Mouse (Mus musculus) intestine, embryonic 14.5 days (tissue): Measurements from ENCODE around the gene Atp6v1g1. TPM values are rescaled to one million over a fixed set of nuclear protein-coding genes. Genes with fewer than 3 reads are reported as not detected.

Source experiments
- ATAC-seq: fragments of 200-750 bp; cut with Nextera tagmentation; replicated peaks from 2 replicates; pipeline ENCODE4 v1.8.0; 2017; ENCODE audit warnings: low read depth, moderate number of reproducible peaks, moderate TSS enrichment, moderate library complexity; ENCODE audit not compliant: low FRiP score, low TSS enrichment
- DNase-seq: peaks from one replicate; pipeline ENCODE4 v3.0.0-alpha.2; 2018; ENCODE audit warnings: low spot score
- H3K27ac ChIP-seq: fragments of 300-500 bp; sonication (generic); 2 replicates; pipeline ENCODE4 v1.5.1; 2014; ENCODE audit warnings: low read depth, mild to moderate bottlenecking, control low read depth
- H3K27me3 ChIP-seq: fragments of 300-500 bp; sonication (generic); replicated peaks from 2 replicates; pipeline ENCODE4 v1.6.1; 2014; ENCODE audit warnings: low read length, control low read depth; ENCODE audit not compliant: control insufficient read depth, insufficient read depth
- H3K36me3 ChIP-seq: fragments of 300-500 bp; sonication (generic); 2 replicates; pipeline ENCODE4 v1.6.1; 2014; ENCODE audit warnings: low read length, control low read depth; ENCODE audit not compliant: control insufficient read depth, insufficient read depth
- H3K4me1 ChIP-seq: fragments of 300-500 bp; sonication (generic); replicated peaks from 2 replicates; pipeline ENCODE4 v1.6.1; 2014; ENCODE audit warnings: low read length, control low read depth, mixed read lengths; ENCODE audit not compliant: control insufficient read depth, insufficient read depth
- H3K4me2 ChIP-seq: fragments of 300-500 bp; sonication (generic); 2 replicates; pipeline ENCODE4 v1.6.1; 2014; ENCODE audit warnings: low read length
- H3K4me3 ChIP-seq: fragments of 300-500 bp; sonication (generic); 2 replicates; pipeline ENCODE4 v1.5.1; 2014; ENCODE audit warnings: low read depth, low read length, control low read depth, mixed read lengths
- H3K9ac ChIP-seq: fragments of 300-500 bp; sonication (generic); 2 replicates; pipeline ENCODE4 v1.6.1; 2014; ENCODE audit warnings: mild to moderate bottlenecking, low read length
- H3K9me3 ChIP-seq: fragments of 300-500 bp; sonication (generic); 2 replicates; pipeline ENCODE4 v1.6.1; 2016; ENCODE audit warnings: low read length, control low read depth; ENCODE audit not compliant: control insufficient read depth
- WGBS: fragments of 180-500 bp; shearing (Covaris S2); extraction: QIAGEN DNeasy Blood & Tissue Kit; methylation state at CpG from one replicate; pipeline ENCODE4 v1.1.7; 2014; 5-methylcytosine and 5-hydroxymethylcytosine counted together
- polyA plus RNA-seq: library from polyadenylated mRNA; unstranded; fragments of >200 nt; fragmentation: Nextera tagmentation; extraction: Ambion mirVana; gene quantifications from 2 replicates; pipeline ENCODE4 v1.2.1, GENCODE M21; 2014

Atp6v1g1 gene
- polyA plus RNA-seq, 1 experiment from 2014 or later, result 264 TPM

DNA sequence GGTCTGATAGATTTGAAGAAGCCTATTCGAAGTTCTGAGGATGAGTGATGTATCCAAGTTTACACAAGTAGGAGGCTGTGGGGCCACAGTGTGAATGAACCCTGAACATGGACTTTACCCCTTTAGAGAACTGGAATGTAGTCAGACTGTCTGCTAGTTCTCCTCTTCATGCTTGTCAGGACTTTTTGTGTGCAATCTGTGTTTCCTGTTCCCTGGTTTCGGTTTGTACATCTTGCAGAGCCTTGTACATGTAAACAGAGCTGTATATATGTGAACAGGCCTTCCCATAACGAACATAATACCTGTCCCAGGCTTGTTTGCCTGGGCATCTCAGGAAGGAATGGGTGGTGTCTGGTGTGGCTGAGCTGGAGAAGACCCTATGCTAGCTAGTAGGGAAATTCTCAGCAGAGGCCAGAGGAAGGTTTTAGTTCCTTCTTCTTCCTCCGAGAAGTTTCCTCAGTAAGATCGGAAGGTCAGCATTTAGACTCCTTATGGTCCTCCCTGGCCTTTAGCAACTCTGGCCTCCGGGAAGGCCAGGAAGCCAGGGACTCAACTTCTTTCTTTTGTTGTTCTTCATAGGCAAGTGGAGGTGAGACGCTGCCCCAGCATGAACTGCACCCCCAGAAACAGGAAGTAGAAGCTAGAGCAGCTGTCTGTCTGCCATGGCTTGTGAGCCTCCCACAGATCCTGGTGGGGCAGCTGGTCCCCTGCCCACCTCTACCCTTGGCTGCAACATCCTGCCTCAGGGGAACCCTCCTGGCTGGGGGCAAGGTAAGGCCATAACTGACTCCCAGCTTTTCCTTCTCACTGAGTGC, 17.5 kb downstream of the Atp6v1g1 start:
- Histone ChIP-seq H3K4me2 (0 out of 2 replicates have a peak overlapping the region, but pooled peaks have one; percentile 15), H3K36me3 (peaks cover 13% of the 10 kb centered on the region; the same call in 1 of the 2 replicates), H3K9me3 (no peaks in the 10 kb centered on the region), H3K27me3 (no peaks in the 10 kb centered on the region), H3K4me1 (peaks cover 40% of the 10 kb centered on the region), H3K4me3 (no peak overlapping the region), H3K27ac (peak overlapping the region; percentile 9), H3K9ac (no peak overlapping the region)
- no peak for DNase-seq
- ATAC-seq, result no peak
- WGBS, result 53% methylated on average over 7 of the region's 7 CpGs

DNA sequence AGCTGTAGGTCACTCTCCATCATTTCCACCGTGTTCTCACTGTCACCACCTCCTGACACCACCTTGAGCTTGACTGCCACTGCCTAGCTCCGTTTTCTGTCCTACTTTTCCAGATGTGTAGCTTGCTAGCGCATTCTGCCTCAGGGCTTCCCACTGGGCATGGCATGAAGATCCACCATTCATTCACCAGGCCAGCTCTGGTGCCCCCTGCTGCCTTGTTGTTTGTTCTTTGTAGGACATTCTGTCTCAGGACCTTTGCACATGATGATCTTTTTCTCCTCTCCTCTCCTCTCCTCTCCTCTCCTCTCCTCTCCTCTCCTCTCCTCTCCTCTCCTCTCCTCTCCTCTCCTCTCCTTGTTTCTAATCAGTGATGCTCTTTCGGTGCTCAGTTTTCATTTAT, 18.2 kb downstream of the Atp6v1g1 start:
- WGBS, result 88% methylated on average over 4 of the region's 4 CpGs
- ATAC-seq (no peak), DNase-seq (no peak)
- H3K9me3 ChIP-seq, result no peaks in the 10 kb centered on the region
- H3K27ac ChIP-seq, result 0 out of 2 replicates have a peak overlapping the region, but pooled peaks have one; percentile 9
- peaks cover 34% of the 10 kb centered on the region for H3K4me1 ChIP-seq
- no peaks in the 10 kb centered on the region for H3K27me3 ChIP-seq
- no peak overlapping the region for H3K9ac ChIP-seq
- no peak overlapping the region for H3K4me3 ChIP-seq
- peaks cover 13% of the 10 kb centered on the region; the same call in 1 of the 2 replicates for H3K36me3 ChIP-seq
- no peak overlapping the region for H3K4me2 ChIP-seq

DNA sequence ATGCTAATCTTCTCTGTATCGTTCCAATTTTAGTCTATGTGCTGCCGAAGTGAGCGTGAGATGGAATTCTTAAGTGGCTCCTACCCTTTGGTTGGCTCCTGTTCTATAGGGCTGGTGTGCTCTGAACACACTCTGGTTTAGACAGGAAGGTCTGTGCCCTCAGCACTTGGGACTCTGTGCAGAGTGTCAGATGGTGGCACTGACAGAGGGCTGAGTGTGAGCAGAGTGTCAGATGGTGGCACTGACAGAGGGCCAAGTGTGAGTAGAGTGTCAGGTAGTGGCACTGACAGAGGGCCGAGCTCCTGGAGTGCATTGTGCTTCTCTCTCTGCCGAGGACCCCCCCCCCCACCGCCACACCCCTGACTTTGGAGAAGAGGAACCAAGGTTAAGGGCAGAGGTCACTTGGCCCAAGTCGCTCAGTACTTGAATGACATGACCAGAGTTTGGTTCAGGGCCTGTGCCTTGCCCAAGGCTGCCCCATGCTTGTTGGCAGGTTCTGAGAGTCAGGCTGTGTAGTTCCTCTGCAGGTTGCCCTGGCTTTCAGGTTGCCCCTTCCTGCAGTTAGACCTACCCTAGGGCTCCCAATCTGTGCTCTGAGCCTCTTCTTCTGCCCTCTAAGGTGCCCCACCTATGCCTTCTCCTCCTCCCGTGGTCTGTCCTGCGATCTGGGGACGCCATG, 23.3 kb downstream of the Atp6v1g1 start:
- no peak overlapping the region for H3K4me2 ChIP-seq
- no peak overlapping the region for H3K9ac ChIP-seq
- H3K27ac ChIP-seq, result no peak overlapping the region
- no peaks in the 10 kb centered on the region for H3K27me3 ChIP-seq
- peaks cover 20% of the 10 kb centered on the region; the same call in 1 of the 2 replicates for H3K36me3 ChIP-seq
- 87% methylated on average over 8 of the region's 10 CpGs for WGBS
- no peak for ATAC-seq
- H3K4me1 ChIP-seq, result no peaks in the 10 kb centered on the region
- no peak overlapping the region for H3K4me3 ChIP-seq
- no peaks in the 10 kb centered on the region for H3K9me3 ChIP-seq
- DNase-seq, result no peak

DNA sequence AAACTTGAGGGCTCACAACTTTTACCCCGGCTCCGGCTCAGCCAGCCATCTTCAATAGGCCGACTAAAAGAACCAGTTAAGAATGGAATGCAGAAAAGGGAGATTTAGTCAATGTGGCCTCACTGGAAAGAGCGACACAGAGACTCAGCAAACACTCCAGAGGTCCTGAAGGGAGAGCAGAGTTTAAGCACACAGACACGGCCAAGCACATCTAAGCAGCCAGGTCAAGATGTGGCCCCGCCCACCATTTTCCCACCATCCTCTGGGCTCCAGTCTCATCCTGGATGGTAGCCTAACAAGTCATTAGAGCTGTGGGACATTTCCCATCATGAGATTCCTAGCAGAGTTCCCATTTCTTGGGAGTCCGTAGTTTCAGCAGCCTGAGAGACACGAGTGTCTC, 24.8 kb downstream of the Atp6v1g1 start:
- Histone ChIP-seq H3K4me1 (no peaks in the 10 kb centered on the region), H3K9me3 (no peaks in the 10 kb centered on the region), H3K9ac (no peak overlapping the region), H3K36me3 (peaks cover 18% of the 10 kb centered on the region; the same call in 1 of the 2 replicates), H3K27me3 (no peaks in the 10 kb centered on the region), H3K4me2 (no peak overlapping the region), H3K4me3 (no peak overlapping the region), H3K27ac (no peak overlapping the region)
- DNase-seq (no peak), ATAC-seq (no peak)
- 76% methylated on average over 8 of the region's 8 CpGs for WGBS

DNA sequence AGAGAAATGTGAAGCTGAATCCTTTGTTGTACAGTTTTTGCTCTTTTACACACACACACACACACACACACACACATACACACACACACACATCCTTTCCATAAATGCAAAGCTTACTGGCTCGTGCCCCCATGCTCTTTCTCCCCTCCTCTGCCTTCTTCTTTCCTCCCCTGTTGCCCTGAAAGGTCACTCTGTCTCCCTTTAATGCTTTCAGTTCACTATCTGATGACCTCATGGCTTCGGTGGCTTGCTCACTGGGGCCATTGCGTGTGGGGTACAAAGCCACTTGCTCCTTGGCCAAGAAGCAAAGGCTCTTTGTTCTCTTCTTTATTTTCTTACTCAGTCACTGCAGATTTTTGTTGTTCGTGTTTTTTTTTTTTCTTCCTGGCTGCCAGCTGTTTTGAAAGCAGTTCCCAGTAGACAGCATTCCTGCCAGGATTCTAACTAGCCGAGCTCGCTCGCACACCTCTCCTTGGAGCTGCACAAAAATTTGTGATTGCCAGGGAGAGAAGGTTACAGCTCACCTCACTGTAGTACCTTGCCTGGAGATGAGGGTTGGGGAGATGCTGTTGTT, 25.7 kb downstream of the Atp6v1g1 start:
- Histone ChIP-seq H3K9me3 (no peaks in the 10 kb centered on the region), H3K36me3 (peaks cover 14% of the 10 kb centered on the region; the same call in 1 of the 2 replicates), H3K4me2 (no peak overlapping the region), H3K4me3 (no peak overlapping the region), H3K27ac (no peak overlapping the region), H3K27me3 (no peaks in the 10 kb centered on the region), H3K4me1 (no peaks in the 10 kb centered on the region), H3K9ac (no peak overlapping the region)
- WGBS, result 46% methylated on average over 7 of the region's 7 CpGs
- ATAC-seq, result no peak
- DNase-seq, result no peak

DNA sequence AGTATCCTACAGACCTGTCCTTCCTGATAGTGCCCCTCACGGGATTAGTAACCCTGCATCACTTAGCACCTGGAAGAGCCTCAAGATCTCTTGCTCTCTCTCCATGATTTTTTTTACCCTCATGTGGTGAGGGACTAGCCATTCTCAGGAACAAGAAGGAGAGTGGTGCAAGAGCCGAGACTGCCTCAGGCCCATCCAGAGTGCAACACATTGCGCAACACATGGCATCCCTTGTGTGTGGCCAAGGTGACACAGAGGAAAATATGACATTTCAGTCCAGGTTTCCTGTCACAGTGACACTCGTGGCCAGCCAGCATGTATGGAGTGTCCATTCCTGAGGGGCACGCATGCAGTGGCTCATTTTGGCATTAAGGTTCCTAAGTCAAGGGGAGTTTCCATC, 28.0 kb downstream of the Atp6v1g1 start:
- Histone ChIP-seq H3K4me3 (no peak overlapping the region), H3K27me3 (no peaks in the 10 kb centered on the region), H3K4me2 (no peak overlapping the region), H3K9ac (no peak overlapping the region), H3K4me1 (no peaks in the 10 kb centered on the region), H3K9me3 (peaks cover 3% of the 10 kb centered on the region; the same call in 1 of the 2 replicates), H3K27ac (no peak overlapping the region), H3K36me3 (0 out of 2 replicates have a peak, but pooled peaks cover 7% of the 10 kb centered on the region)
- ATAC-seq, result no peak
- no peak for DNase-seq
- 90% methylated on average over 5 of the region's 5 CpGs for WGBS

DNA sequence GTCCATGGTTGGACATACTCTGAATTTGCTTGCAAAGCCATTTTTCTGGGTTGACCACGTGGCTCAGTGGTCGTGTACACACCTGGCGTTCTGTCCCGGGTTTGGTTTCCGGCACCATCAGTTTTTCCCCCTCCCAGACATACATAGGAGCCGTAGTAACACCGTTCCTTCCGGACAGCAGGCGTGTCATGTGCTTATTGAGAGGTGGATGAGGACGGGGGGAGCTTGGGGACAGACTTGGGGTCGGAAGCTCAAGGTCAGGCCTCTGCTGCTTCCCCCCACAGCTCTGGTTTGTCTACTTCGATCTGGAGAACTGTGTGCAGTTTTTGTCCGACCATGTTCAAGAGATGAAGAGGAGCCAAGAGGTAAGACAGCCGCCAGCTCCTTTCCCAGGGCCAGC, 35.1 kb downstream of the Atp6v1g1 start:
- Histone ChIP-seq H3K4me2 (no peak overlapping the region), H3K4me1 (no peaks in the 10 kb centered on the region), H3K36me3 (0 out of 2 replicates have a peak, but pooled peaks cover 10% of the 10 kb centered on the region), H3K27me3 (no peaks in the 10 kb centered on the region), H3K4me3 (no peak overlapping the region), H3K9me3 (peaks cover 4% of the 10 kb centered on the region; the same call in 1 of the 2 replicates), H3K27ac (no peak overlapping the region), H3K9ac (no peak overlapping the region)
- ATAC-seq (no peak), DNase-seq (no peak)
- WGBS, result 86% methylated on average over 14 of the region's 14 CpGs

DNA sequence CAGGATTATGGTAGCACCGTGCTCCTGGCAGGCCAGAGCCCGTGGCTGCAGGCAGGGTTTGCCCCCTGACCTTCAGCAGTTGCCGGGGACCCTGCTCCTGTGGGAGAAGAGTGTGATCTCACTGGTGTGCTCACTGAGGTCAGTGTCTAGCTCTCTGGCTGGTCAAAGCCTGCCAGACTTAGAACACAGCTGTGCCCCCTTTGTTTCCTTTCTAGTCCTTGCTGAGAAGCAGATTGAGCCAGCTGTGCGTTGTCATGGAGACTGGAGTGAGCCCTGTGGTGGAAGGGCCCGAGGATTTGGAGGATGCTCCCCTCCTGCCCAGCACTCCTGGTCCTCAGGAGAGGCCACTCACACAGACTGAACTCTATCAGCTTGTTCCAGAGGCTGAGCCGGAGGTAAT, 35.5 kb downstream of the Atp6v1g1 start:
- H3K27me3 ChIP-seq, result no peaks in the 10 kb centered on the region
- no peak overlapping the region for H3K4me3 ChIP-seq
- H3K4me2 ChIP-seq, result no peak overlapping the region
- H3K36me3 ChIP-seq, result 0 out of 2 replicates have a peak, but pooled peaks cover 10% of the 10 kb centered on the region
- DNase-seq (no peak), ATAC-seq (no peak)
- no peak overlapping the region for H3K27ac ChIP-seq
- peaks cover 4% of the 10 kb centered on the region; the same call in 1 of the 2 replicates for H3K9me3 ChIP-seq
- no peak overlapping the region for H3K9ac ChIP-seq
- no peaks in the 10 kb centered on the region for H3K4me1 ChIP-seq
- WGBS, result 57% methylated on average over 6 of the region's 6 CpGs
